Mouse (Mus musculus) kidney, adult 2 months (tissue): ENCODE measurements around the gene Ttyh1. TPM values are rescaled to one million over a fixed set of nuclear protein-coding genes. Genes with fewer than 3 reads are reported as not detected.

Experiments
- DNase-seq: peaks from one replicate; pipeline ENCODE4 v3.0.0; 2021
- H3K27ac ChIP-seq: fragments of 200-500 bp; 2 replicates; pipeline ENCODE4 v1.5.1; 2012; ENCODE audit warnings: low read depth, low read length, control low read depth, inconsistent platforms; ENCODE audit not compliant: insufficient read depth
- H3K27me3 ChIP-seq: fragments of 200-500 bp; replicated peaks from 2 replicates; pipeline ENCODE4 v1.6.1; 2012; ENCODE audit warnings: mild to moderate bottlenecking, moderate library complexity, low read length, inconsistent platforms; ENCODE audit not compliant: control insufficient read depth, insufficient read depth
- H3K36me3 ChIP-seq: fragments of 200-500 bp; 2 replicates; pipeline ENCODE4 v1.6.1; 2012; ENCODE audit warnings: mild to moderate bottlenecking, moderate library complexity, low read length, inconsistent platforms; ENCODE audit not compliant: control insufficient read depth, insufficient read depth
- H3K4me1 ChIP-seq: fragments of 200-500 bp; 2 replicates; pipeline ENCODE4 v1.6.1; 2011; ENCODE audit warnings: low read length; ENCODE audit not compliant: control insufficient read depth, insufficient read depth
- H3K4me3 ChIP-seq: fragments of 200-500 bp; 2 replicates; pipeline ENCODE4 v1.5.1; 2011; ENCODE audit warnings: mild to moderate bottlenecking, low read depth, low read length, control low read depth; ENCODE audit not compliant: insufficient read depth
- CTCF ChIP-seq: fragments of 200-500 bp; conservative IDR thresholded peaks from 2 replicates; pipeline ENCODE4 v1.5.1; 2011; ENCODE audit warnings: low read depth, mild to moderate bottlenecking, control low read depth, low read length, moderate library complexity, mixed read lengths; ENCODE audit not compliant: insufficient read depth, insufficient read length
- POLR2A ChIP-seq: fragments of 200-500 bp; IDR thresholded peaks from one replicate; pipeline ENCODE4 v1.6.1; 2011; ENCODE audit warnings: low read depth, low read length, control low read depth
- WGBS: fragments of 180-500 bp; shearing (Covaris S2); methylation state at CpG from one replicate; pipeline ENCODE4 v1.1.7; 2018; 5-methylcytosine and 5-hydroxymethylcytosine counted together
- polyA plus RNA-seq: library from polyadenylated mRNA; depleted of rRNA; stranded (reverse); fragments of >200 nt; gene quantifications from 2 replicates; pipeline ENCODE4 v1.2.3, GENCODE M21; 2012; rRNA removed

The Ttyh1 gene
- polyA plus RNA-seq: 2.8 and 7.4 TPM in 2 replicates

GRCm38 (mm10) chr7:4119344-4119902 lies at the start of gene Ttyh1:
Gene Ttyh1, plus strand, starts transcription at chr7:4119408.
- Histone ChIP-seq H3K4me3 (peak within 1 kb of the TSS; percentile 36), H3K27ac (no peak within 1 kb of the TSS), H3K4me1 (no peaks in the 10 kb centered on the region), H3K27me3 (0 out of 2 replicates have a peak, but pooled peaks cover 2% of the 10 kb centered on the region), H3K36me3 (no peaks in the 10 kb centered on the region)
- WGBS: 3% methylated on average over 36 of the region's 37 CpGs
- DNase-seq: peak; percentile 13
- TF ChIP-seq CTCF: peak; percentile 52
- no peak for TF ChIP-seq POLR2A

GRCm38 (mm10) chr7:4071066-4071465 lies 48.1 kb upstream of the Ttyh1 start:
- DNase-seq: no peak
- H3K4me3 ChIP-seq: no peak overlapping the region
- no peaks in the 10 kb centered on the region for H3K36me3 ChIP-seq
- H3K27me3 ChIP-seq: no peaks in the 10 kb centered on the region
- WGBS: 82% methylated on average over 6 of the region's 6 CpGs
- H3K27ac ChIP-seq: no peak overlapping the region
- no peaks in the 10 kb centered on the region for H3K4me1 ChIP-seq
- TF ChIP-seq CTCF: no peak
- TF ChIP-seq POLR2A: no peak

DNA sequence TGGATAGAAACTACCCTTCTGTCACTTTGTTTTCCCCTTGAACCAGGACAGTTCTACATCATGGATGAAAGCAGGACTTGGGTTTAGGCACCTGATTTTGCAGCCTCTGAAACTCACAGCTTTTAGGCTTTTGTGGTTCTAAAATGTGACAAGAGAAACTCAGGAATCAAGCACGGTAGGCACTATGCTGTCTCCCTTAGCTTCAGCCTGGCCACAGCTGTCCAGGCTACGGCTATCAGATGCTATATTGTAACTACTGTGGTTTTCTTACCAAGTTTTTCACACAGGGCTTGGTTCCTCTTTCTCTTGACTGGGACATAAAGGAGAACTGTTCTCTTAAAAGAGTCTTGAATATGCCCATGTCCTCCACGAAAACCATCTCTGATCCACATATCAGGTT lies 46.1 kb upstream of the Ttyh1 start:
- H3K36me3 ChIP-seq: no peaks in the 10 kb centered on the region
- TF ChIP-seq CTCF (no peak), POLR2A (no peak)
- DNase-seq: no peak
- 68% methylated on average over 3 of the region's 3 CpGs for WGBS
- no peak overlapping the region for H3K4me3 ChIP-seq
- no peaks in the 10 kb centered on the region for H3K4me1 ChIP-seq
- H3K27me3 ChIP-seq: no peaks in the 10 kb centered on the region
- no peak overlapping the region for H3K27ac ChIP-seq

- Histone ChIP-seq H3K36me3 (no peaks in the 10 kb centered on the region), H3K27ac (no peak overlapping the region), H3K27me3 (no peaks in the 10 kb centered on the region), H3K4me3 (no peak overlapping the region), H3K4me1 (peaks cover 8% of the 10 kb centered on the region; the same call in 1 of the 2 replicates)
- 85% methylated on average over 7 of the region's 7 CpGs for WGBS
- DNase-seq: no peak
- TF ChIP-seq POLR2A: no peak
- TF ChIP-seq CTCF: no peak
Measured at GRCm38 (mm10) chr7:4079511-4079910, 39.7 kb upstream of the Ttyh1 start.

GRCm38 (mm10) chr7:4080552-4080951 lies 38.7 kb upstream of the Ttyh1 start:
- peak; percentile 19 for DNase-seq
- WGBS: 87% methylated on average over 4 of the region's 4 CpGs
- Histone ChIP-seq H3K4me1 (peaks cover 8% of the 10 kb centered on the region; the same call in 1 of the 2 replicates), H3K4me3 (no peak overlapping the region), H3K27ac (no peak overlapping the region), H3K27me3 (no peaks in the 10 kb centered on the region), H3K36me3 (no peaks in the 10 kb centered on the region)
- TF ChIP-seq CTCF (no peak), POLR2A (no peak)

- no peaks in the 10 kb centered on the region for H3K27me3 ChIP-seq
- DNase-seq: peak; percentile 12
- TF ChIP-seq POLR2A (no peak), CTCF (no peak)
- H3K4me3 ChIP-seq: no peak overlapping the region
- H3K27ac ChIP-seq: no peak overlapping the region
- H3K4me1 ChIP-seq: peaks cover 8% of the 10 kb centered on the region; the same call in 1 of the 2 replicates
- H3K36me3 ChIP-seq: no peaks in the 10 kb centered on the region
Measured at GRCm38 (mm10) chr7:4081706-4082105, 37.5 kb upstream of the Ttyh1 start.

DNA sequence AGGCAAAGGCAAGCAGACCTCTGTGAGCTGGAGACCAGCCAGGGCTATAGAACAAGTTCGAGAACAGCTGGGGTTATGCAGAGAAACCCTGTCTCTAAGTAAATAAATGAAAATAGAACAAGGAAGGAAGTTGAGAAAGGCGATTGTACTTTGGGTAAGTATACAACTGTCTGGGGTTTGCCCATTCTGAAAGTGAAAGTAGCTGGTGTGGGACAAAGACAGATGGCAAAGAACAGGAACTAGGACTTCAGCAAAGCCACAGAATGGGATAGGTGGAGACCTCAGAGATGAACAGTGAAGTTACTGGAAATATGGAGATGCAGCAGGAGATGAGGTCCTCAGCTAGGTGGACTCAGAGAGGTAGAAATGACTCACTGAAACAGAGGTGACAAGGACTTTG lies 36.4 kb upstream of the Ttyh1 start:
- H3K27me3 ChIP-seq: no peaks in the 10 kb centered on the region
- peak; percentile 52 for DNase-seq
- TF ChIP-seq POLR2A (no peak), CTCF (no peak)
- H3K4me3 ChIP-seq: no peak overlapping the region
- WGBS: 10% methylated on average over 2 of the region's 2 CpGs
- H3K27ac ChIP-seq: peak overlapping the region; percentile 93
- H3K36me3 ChIP-seq: no peaks in the 10 kb centered on the region
- H3K4me1 ChIP-seq: peaks cover 8% of the 10 kb centered on the region; the same call in 1 of the 2 replicates

DNA sequence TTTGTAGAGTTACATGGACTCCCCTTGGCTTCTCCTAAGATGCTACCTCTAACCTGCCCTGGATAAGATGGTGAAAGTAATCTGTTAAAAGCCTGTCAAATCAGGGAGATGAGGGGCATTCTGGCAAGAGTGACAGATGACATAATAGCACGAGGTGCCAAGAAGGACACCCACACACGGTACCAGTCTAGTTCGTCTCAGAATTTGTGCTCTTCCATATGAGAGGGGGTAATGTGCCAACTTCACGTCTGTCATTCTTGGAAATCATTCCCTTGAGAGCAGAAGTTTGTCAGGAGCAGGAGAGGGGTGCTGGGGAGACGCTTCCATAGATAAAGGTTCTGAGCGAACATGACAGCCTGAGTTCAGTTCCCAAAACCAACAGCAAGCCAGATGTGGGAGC lies 35.0 kb upstream of the Ttyh1 start:
- DNase-seq: no peak
- H3K4me1 ChIP-seq: peaks cover 8% of the 10 kb centered on the region; the same call in 1 of the 2 replicates
- H3K27ac ChIP-seq: no peak overlapping the region
- H3K4me3 ChIP-seq: no peak overlapping the region
- WGBS: 79% methylated on average over 6 of the region's 6 CpGs
- H3K27me3 ChIP-seq: no peaks in the 10 kb centered on the region
- TF ChIP-seq CTCF (no peak), POLR2A (no peak)
- H3K36me3 ChIP-seq: no peaks in the 10 kb centered on the region
